Mouse (Mus musculus) CD8-positive naive resting alpha-beta T cell, adult 57 days (primary cell): Measurements from ENCODE around the gene Apoc4. TPM values are rescaled to one million over a fixed set of nuclear protein-coding genes. Genes with fewer than 3 reads are reported as not detected.

ENCODE experiments used
- total RNA-seq: library from RNA; stranded (reverse); gene quantifications from one replicate; pipeline ENCODE4 v1.2.4, GENCODE M21; 2023

The Apoc4 gene
- total RNA-seq = not detected

DNA sequence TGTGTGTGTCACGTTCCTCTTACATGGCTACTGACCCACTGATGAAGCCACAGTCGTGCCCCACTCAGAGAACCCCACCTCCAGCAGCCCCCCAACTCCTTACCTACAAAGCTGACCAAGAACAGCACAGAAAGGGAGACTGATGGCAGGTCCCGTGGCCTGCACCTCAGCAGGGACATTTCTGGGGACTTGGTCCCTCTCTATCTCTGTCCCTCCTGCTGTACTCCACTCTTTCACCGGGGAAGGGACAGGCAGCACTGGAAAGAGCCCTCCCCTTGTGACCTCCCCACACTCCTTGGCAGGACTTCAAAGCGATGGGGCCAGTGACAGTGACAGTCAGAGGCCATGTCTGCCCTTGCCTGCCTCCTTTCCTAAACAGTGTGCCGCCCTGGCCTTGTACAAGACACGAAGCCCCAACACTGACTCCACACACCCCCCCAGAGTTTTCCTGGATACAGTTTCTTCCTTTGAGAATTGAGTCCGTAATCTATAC, at the start of gene Apoc4, which contains the start of gene Gm44805:
Apoc4 (minus strand) TSS at position 278 of the 493 bp plus-strand sequence.
Gm44805 (minus strand) TSS at position 222 of the 493 bp plus-strand sequence.

DNA sequence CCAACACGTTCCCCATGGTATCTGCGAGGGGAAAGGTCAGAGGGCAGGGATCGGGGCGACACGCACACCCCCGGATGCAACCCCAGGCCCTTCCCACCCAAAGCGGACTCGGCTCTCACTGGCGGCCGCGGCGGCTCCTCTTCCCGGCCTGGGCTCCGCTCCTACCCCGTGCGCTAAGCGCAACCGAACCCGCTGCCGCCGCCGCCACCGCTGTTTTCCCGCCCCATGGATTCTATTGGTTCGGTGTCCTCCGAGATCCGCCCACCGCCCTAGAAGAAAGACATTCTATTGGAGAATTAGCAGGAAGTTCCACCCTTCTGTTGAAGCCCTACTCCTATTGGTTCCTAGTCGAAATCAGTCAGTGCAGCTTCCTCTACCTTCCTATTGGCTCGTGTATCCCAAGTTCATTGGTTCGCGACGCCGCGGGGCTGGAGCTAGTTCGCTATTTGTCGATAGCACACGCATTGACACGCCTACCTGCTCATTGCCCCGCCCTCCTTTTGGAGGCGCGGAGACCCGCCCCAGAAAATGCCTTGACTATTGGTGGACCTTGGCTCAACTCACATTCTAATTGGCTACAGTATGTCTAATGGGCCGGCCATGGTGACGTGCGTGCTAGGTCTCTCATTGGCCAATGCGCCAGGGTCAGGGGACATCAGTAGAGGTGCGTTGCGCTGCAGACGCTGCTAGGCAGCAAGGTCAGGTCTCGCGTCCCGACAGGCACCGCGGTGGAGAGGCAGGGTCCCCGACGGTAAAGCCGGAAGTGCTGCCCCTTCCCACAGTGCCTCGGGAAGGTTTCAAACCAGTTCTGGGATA, 34.2 kb upstream of the Apoc4 start, which contains the start of gene Tomm40:
Tomm40 (minus strand) TSS at position 200 of the 816 bp plus-strand sequence.

DNA sequence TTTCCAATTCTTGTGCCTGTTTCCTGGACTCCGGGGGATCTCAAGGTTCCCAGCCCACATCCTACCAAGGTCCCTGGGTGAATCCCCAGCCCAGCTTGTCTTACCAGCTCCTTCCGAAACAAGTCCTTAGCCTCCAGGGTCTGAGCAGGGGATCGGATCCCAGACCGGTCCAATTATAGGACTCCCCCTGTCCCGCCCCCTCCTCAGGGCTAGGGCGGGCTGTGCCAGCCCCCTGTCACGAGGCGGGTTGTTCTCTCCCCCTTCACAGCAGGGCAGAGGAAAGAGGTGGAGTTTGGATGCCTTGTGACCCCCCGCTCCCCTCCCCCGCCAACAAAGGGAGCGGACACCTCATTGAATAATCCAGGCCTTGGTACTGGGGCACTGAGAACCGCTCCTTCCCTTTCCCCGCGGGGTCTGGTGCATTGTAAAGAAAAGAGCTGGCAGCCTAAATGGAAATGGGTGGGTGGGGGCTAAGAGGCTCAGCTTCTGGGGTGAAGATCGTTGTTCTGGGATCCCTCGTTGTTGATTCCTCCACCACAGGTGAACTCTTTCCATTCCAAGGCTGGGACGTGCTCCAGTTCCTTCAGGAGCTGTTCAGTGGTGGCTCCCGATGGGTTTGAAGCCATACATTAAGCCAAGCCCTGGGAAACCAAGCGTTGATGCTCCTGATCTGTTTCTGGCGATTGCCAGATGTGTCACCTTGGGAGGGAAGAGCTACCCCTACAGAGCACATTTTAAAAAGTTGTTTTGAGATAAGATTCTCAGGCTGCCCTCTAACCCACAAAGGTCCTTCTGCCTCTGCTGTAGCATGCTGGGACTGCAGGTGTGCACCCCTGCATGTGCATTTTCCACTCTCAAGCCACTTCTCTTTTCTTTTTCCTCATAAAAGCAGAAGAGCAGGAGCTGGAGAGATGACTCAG, 17.9 kb upstream of the Apoc4 start, which contains the start of gene Apoe:
Apoe (minus strand) TSS at position 282 of the 920 bp plus-strand sequence.

DNA sequence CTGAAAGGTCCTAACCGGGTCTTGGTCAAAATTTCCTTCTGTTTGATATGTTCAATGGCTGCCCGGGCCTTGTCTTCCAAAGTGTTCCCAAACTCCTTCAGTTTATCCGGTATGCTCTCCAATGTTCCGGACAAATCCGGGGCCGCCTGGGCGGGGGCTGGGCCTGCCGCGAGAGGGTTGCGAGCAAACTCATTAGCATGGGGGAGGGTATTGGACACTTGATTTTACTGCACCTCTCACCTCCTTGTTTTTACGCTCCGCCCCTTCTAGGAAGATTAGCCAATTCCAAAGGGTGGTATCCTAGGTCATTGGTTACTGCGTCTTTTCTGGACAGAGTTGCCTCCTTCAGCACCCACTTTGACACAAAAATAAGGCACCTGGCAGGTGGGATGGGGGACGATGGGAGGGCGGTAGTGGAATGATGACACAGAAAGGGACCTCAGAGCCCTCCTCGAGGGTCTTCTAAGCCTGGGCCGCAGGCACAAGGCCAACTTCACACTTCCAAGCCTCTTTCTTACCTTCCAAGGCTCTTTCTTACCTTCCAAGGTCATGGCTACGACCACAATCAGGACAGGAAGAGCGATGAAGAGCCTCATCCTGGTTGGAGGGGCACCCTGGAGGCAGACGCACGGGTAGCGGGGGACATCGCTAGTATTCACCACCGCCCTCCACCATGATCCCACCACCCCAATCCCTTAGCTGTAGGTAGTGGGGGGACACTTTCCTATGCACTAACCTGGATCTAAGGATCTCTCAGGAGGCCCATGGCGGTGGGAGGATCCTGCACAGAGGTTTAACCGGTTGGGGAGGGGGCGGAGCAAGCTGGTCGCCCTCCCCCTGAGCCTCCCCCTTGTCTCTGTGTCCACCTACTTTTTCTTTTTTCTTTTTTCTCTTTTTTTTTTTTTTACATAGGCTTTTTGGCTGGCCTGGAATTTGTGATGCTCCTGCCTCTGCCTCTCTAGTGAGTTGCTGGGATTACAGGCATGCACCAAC, 10.9 kb upstream of the Apoc4 start, which contains the start of gene Apoc1:
Apoc1 (minus strand) TSS at position 788 of the 993 bp plus-strand sequence.

DNA sequence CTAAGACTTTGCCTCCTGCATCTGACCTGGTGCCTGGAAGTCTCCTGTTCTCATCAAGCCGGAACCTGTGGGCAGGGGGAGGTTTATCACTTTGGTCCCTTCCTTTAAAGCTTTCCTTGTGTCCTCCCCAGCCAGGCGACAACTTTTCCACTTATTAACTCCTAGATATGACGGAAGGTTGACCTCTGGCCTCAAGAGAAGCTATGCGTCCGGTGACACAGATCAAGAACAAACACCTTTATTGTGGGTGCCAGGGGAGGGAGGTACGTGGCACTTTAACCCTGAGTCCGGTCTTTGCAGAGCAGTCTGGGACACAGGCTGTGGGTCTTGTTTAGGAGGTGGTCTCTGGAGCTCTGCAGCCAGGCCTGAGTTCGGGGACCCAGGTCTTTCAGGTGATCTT, 3.4 kb downstream of the Apoc4 start, which contains the start of gene Apoc2:
Apoc2 (minus strand) TSS at position 70 of the 400 bp plus-strand sequence.

DNA sequence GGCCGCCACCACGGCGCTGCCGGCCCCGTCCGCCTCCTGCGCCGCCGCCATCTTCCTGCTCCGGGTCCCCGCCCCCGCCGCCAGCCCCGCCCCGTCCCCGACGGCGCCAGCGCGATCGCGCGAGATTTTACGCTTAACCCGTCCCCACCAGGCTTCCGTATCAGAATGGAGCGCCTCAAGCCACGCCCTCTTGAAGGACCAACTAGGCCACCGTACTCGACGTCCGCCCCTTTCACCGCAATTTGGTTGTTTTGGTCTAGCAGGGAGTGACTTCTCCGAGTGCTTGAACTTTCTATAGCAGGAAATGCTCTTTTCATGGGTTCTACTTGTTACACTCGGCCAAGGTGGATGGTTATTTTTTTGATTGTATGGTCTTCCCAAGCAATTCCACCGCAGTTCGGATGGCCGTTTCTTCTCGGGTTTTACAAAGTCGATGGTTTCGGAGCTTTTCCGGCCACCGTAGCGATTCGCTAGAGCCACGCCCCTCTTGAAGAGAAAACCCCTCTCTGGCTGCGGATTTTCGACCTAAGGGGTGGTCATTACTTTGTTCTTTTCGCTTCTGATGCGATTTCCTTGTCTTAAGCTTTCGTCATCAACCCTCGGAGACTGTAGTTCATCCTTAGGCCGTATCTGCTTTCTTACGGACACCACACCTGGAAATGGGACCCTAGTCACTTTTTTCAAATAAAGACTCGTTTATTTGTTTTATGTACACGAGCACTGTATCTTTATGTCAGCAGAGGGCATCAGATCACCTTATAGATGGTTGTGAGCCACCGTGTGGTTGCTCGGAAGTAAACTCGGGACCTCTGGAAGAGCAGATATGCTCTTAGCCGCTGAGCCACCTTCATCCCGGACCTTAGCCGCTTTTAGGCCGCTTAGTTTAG, 16.1 kb downstream of the Apoc4 start, which contains the start of gene Clptm1:
Clptm1 (minus strand) TSS at position 79 of the 887 bp plus-strand sequence.

DNA sequence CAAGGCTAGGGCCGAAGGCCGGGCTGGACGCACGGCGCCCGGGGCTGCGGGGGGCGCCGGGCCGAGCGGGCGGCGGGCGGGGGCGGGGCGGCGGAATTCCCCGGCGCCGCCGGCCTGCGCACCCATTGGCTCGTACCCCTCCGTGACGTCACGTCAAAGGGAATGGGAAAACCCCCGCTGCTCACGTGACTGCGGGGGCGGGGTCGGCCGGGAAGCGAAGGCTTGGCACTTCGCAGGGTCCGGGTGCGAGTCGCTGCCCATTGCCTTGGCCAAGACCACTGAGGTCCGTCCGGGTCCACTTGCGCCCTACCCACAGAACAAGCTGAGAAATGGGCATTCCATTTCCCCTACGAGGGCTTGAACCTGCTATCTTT, 51.9 kb downstream of the Apoc4 start, which contains the start of gene Relb:
Relb (minus strand) TSS at position 78 of the 374 bp plus-strand sequence.

Other genes with a start within 250 kb of the Apoc4 start
- 26.6 TPM for gene Mark4, start 222.7 kb downstream of the Apoc4 start, total RNA-seq
- not detected for gene Exoc3l2, start 218.1 kb downstream of the Apoc4 start, total RNA-seq
- gene Bloc1s3, start 173.1 kb downstream of the Apoc4 start, total RNA-seq = 3.8 TPM
- 24.3 TPM for gene Trappc6a, start 173.1 kb downstream of the Apoc4 start, total RNA-seq
- gene Nkpd1, start 163.6 kb downstream of the Apoc4 start, total RNA-seq = not detected
- 51.4 TPM for gene Ppp1r37, start 118.4 kb downstream of the Apoc4 start, total RNA-seq
- gene Zfp296, start 104.2 kb downstream of the Apoc4 start, total RNA-seq = 2.4 TPM
- 48.1 TPM for gene Gemin7, start 103.9 kb downstream of the Apoc4 start, total RNA-seq
- gene Clasrp, start 77.0 kb downstream of the Apoc4 start, total RNA-seq = 87.8 TPM
- gene Relb, start 52.0 kb downstream of the Apoc4 start, total RNA-seq = 44.9 TPM
- 70.1 TPM for gene Clptm1, start 16.4 kb downstream of the Apoc4 start, total RNA-seq
- 2.1 TPM for gene Apoc2, start 3.5 kb downstream of the Apoc4 start, total RNA-seq
- not detected for gene Gm44805, start 56 bp downstream of the Apoc4 start, total RNA-seq
- 1.4 TPM for gene Apoc1, start 11.2 kb upstream of the Apoc4 start, total RNA-seq
- 33.1 TPM for gene Apoe, start 17.7 kb upstream of the Apoc4 start, total RNA-seq
- gene Tomm40, start 34.0 kb upstream of the Apoc4 start, total RNA-seq = 59.7 TPM
- gene Nectin2, start 69.0 kb upstream of the Apoc4 start, total RNA-seq = not detected
- not detected for gene Bcam, start 89.5 kb upstream of the Apoc4 start, total RNA-seq
- 1.0 TPM for gene Cblc, start 115.3 kb upstream of the Apoc4 start, total RNA-seq
- gene Bcl3, start 141.3 kb upstream of the Apoc4 start, total RNA-seq = 14.5 TPM
- not detected for gene Gm19345, start 170.5 kb upstream of the Apoc4 start, total RNA-seq
- 2.1 TPM for gene Ceacam16, start 179.8 kb upstream of the Apoc4 start, total RNA-seq
- not detected for gene Ceacam19, start 206.5 kb upstream of the Apoc4 start, total RNA-seq
- 40.8 TPM for gene Pvr, start 239.7 kb upstream of the Apoc4 start, total RNA-seq